Mouse (Mus musculus) liver, adult 2 months (tissue): ENCODE data around the gene Lpp. TPM values are rescaled to one million over a fixed set of nuclear protein-coding genes. Genes with fewer than 3 reads are reported as not detected.

Source experiments
- DNase-seq: peaks from one replicate; pipeline ENCODE4 v3.0.0-alpha.2; 2011; ENCODE audit warnings: low read depth, low spot score; ENCODE audit errors: extremely low read depth
- H3K27ac ChIP-seq: fragments of 200-500 bp; replicated peaks from 2 replicates; pipeline ENCODE4 v1.5.1; 2012; ENCODE audit warnings: low read depth, mild to moderate bottlenecking, control low read depth, inconsistent platforms, low read length; ENCODE audit not compliant: insufficient read depth
- H3K27me3 ChIP-seq: fragments of 200-500 bp; 2 replicates; pipeline ENCODE4 v1.6.1; 2012; ENCODE audit warnings: mild to moderate bottlenecking, moderate library complexity, low read length, inconsistent platforms; ENCODE audit not compliant: control insufficient read depth, insufficient read depth
- H3K36me3 ChIP-seq: fragments of 200-500 bp; 2 replicates; pipeline ENCODE4 v1.6.1; 2012; ENCODE audit warnings: low read length, inconsistent platforms; ENCODE audit not compliant: control insufficient read depth, insufficient read depth
- H3K4me1 ChIP-seq: fragments of 200-500 bp; 2 replicates; pipeline ENCODE4 v1.6.1; 2011; ENCODE audit warnings: low read length; ENCODE audit not compliant: control insufficient read depth, insufficient read depth
- H3K4me3 ChIP-seq: fragments of 200-500 bp; 2 replicates; pipeline ENCODE4 v1.5.1; 2011; ENCODE audit warnings: low read depth, mild to moderate bottlenecking, control low read depth, low read length, moderate library complexity; ENCODE audit not compliant: insufficient read depth
- H3K79me2 ChIP-seq: fragments of 200-500 bp; 2 replicates; pipeline ENCODE4 v1.6.1; 2012; ENCODE audit warnings: inconsistent platforms, mild to moderate bottlenecking, low read length, moderate library complexity; ENCODE audit not compliant: control insufficient read depth, insufficient read depth
- H3K9ac ChIP-seq: fragments of 200-500 bp; 2 replicates; pipeline ENCODE4 v1.6.1; 2012; ENCODE audit warnings: low read depth, mild to moderate bottlenecking, control low read depth, inconsistent platforms, low read length
- CTCF ChIP-seq: fragments of 200-500 bp; IDR thresholded peaks from 2 replicates; pipeline ENCODE4 v1.5.1; 2011; ENCODE audit warnings: low read depth, low read length, control low read depth
- POLR2A ChIP-seq: fragments of 200-500 bp; IDR thresholded peaks from 2 replicates; pipeline ENCODE4 v1.6.1; 2011; ENCODE audit warnings: low read length, control low read depth; ENCODE audit not compliant: insufficient read depth; ENCODE audit errors: extremely low read depth
- WGBS: fragments of 180-500 bp; shearing (Covaris S2); methylation state at CpG from one replicate; pipeline ENCODE4 v1.1.7; 2018; 5-methylcytosine and 5-hydroxymethylcytosine counted together
- polyA plus RNA-seq: library from polyadenylated mRNA; depleted of rRNA; stranded (reverse); fragments of >200 nt; gene quantifications from 2 replicates; pipeline ENCODE4 v1.2.3, GENCODE M21; 2012
- total RNA-seq: library from RNA; depleted of rRNA; stranded (reverse); fragments of >200 nt; gene quantifications from 2 replicates; pipeline ENCODE4 v1.2.3, GENCODE M21; 2014

The Lpp gene
- total and polyA plus RNA-seq, 2 experiments: 7.5 to 23.0 TPM

GRCm38 (mm10) chr16:24447666-24448492 lies 54.6 kb downstream of the Lpp start:
- H3K4me1 ChIP-seq: peaks cover 21% of the 10 kb centered on the region
- peaks cover 15% of the 10 kb centered on the region for H3K79me2 ChIP-seq
- no peak overlapping the region for H3K4me3 ChIP-seq
- TF ChIP-seq CTCF (no peak), POLR2A (no peak)
- peak; percentile 71 for DNase-seq
- peaks cover 3% of the 10 kb centered on the region; the same call in 1 of the 2 replicates for H3K36me3 ChIP-seq
- peak overlapping the region; percentile 47 for H3K27ac ChIP-seq
- no peaks in the 10 kb centered on the region for H3K27me3 ChIP-seq
- H3K9ac ChIP-seq: no peak overlapping the region
- 38% methylated on average over 7 of the region's 7 CpGs for WGBS

- H3K9ac ChIP-seq: no peak overlapping the region
- H3K36me3 ChIP-seq: peaks cover 3% of the 10 kb centered on the region; the same call in 1 of the 2 replicates
- DNase-seq: no peak
- H3K4me1 ChIP-seq: peaks cover 21% of the 10 kb centered on the region
- no peak overlapping the region for H3K27ac ChIP-seq
- no peak for TF ChIP-seq POLR2A
- no peak for TF ChIP-seq CTCF
- H3K4me3 ChIP-seq: no peak overlapping the region
- WGBS: 74% methylated on average over 2 of the region's 2 CpGs
- no peaks in the 10 kb centered on the region for H3K27me3 ChIP-seq
- peaks cover 18% of the 10 kb centered on the region for H3K79me2 ChIP-seq
Measured at GRCm38 (mm10) chr16:24448493-24448845, 55.2 kb downstream of the Lpp start.

DNA sequence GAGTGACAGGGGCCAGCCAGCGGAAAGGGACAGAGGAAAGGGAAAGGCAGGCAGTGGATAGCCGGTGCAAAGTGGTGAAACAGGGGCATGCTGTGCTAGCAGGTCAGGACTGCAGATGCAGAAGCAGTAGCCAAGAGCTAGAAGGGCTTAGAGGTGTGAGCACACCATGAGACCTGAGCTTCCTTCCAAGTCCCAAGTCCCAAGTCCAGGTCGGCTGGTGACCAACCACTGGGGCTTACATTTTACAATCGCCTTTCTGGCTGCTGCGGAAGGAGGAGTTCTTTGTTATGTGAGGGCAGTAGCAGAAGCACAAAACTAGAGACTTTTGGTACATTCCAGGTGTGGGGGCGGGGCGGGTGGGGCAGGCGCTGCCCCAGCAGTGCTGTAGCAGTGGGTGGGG lies 56.5 kb downstream of the Lpp start:
- Histone ChIP-seq H3K4me1 (peaks cover 26% of the 10 kb centered on the region), H3K4me3 (no peak overlapping the region), H3K9ac (no peak overlapping the region), H3K36me3 (peaks cover 3% of the 10 kb centered on the region; the same call in 1 of the 2 replicates), H3K79me2 (peaks cover 20% of the 10 kb centered on the region), H3K27me3 (no peaks in the 10 kb centered on the region), H3K27ac (peak overlapping the region; percentile 57)
- peak; percentile 97 for DNase-seq
- TF ChIP-seq POLR2A (no peak), CTCF (no peak)
- WGBS: 31% methylated on average over 8 of the region's 8 CpGs

DNA sequence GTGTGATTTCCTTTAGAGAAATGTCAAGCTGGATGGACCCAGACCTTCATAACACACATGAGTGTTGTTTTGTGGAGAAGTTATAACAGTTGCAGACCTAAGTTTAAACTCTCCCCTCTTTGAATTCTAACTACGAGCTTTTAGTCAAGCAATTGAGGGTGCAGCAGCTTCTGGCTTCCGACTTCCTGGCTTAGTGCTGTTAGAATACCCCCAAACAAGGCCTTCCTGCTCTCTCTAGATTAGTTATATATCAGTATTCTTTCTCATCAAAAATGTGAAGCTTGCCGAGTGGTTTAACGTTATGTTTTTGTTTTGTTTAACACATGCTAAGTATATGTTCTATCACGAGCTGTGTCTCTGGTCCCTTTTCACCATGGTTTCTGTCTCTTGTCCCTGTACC lies 56.9 kb downstream of the Lpp start:
- DNase-seq: no peak
- no peak overlapping the region for H3K4me3 ChIP-seq
- WGBS: 62% methylated on average over 5 of the region's 5 CpGs
- 0 out of 2 replicates have a peak overlapping the region, but pooled peaks have one; percentile 36 for H3K9ac ChIP-seq
- peaks cover 20% of the 10 kb centered on the region for H3K79me2 ChIP-seq
- H3K27ac ChIP-seq: peak overlapping the region; percentile 71
- no peaks in the 10 kb centered on the region for H3K27me3 ChIP-seq
- H3K4me1 ChIP-seq: peaks cover 27% of the 10 kb centered on the region
- TF ChIP-seq CTCF (no peak), POLR2A (no peak)
- H3K36me3 ChIP-seq: peaks cover 3% of the 10 kb centered on the region; the same call in 1 of the 2 replicates

GRCm38 (mm10) chr16:24451123-24451522 lies 57.8 kb downstream of the Lpp start:
- no peak for DNase-seq
- Histone ChIP-seq H3K4me3 (no peak overlapping the region), H3K79me2 (peaks cover 20% of the 10 kb centered on the region), H3K36me3 (0 out of 2 replicates have a peak, but pooled peaks cover 2% of the 10 kb centered on the region), H3K4me1 (peaks cover 26% of the 10 kb centered on the region), H3K9ac (no peak overlapping the region), H3K27me3 (no peaks in the 10 kb centered on the region), H3K27ac (no peak overlapping the region)
- TF ChIP-seq POLR2A (no peak), CTCF (no peak)
- 77% methylated on average over 5 of the region's 5 CpGs for WGBS

DNA sequence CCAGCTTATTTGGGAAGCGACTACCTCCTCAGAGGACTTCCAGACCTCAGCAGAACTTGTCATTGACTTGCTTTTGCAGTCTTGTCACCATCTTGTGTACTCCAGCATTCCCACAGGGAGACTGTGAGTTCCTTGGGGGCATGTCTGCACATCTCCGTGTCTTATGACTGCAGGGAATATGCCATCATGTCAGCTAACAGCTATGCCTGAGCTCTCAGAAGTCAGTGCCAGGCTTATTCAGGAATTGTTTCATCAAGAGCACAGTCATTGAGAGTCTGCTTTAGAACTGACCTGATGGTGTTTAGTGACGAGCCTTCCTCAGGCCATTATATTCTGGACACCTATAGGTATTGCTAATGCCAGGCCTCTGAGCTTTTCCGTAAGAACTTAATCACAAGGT lies 60.2 kb downstream of the Lpp start:
- H3K36me3 ChIP-seq: peaks cover 9% of the 10 kb centered on the region
- no peak overlapping the region for H3K9ac ChIP-seq
- no peak for DNase-seq
- peaks cover 18% of the 10 kb centered on the region for H3K4me1 ChIP-seq
- H3K4me3 ChIP-seq: no peak overlapping the region
- no peak for TF ChIP-seq POLR2A
- H3K27ac ChIP-seq: no peak overlapping the region
- 95% methylated on average over 4 of the region's 4 CpGs for WGBS
- H3K27me3 ChIP-seq: no peaks in the 10 kb centered on the region
- H3K79me2 ChIP-seq: peaks cover 21% of the 10 kb centered on the region
